Mouse (Mus musculus) 3T3-L1 (cell line): ENCODE results near the gene Slc39a10.
"Not testable (repeated sequence)": the region's sequence is repeated elsewhere in the genome, so short reads cannot be mapped to it uniquely, and the experiment has no call there.

Experiments used
- DNase-seq: peaks from one replicate; pipeline ENCODE4 v3.0.0-alpha.2; 2015; ENCODE audit warnings: low read depth, low spot score

Gene Slc39a10

DNA sequence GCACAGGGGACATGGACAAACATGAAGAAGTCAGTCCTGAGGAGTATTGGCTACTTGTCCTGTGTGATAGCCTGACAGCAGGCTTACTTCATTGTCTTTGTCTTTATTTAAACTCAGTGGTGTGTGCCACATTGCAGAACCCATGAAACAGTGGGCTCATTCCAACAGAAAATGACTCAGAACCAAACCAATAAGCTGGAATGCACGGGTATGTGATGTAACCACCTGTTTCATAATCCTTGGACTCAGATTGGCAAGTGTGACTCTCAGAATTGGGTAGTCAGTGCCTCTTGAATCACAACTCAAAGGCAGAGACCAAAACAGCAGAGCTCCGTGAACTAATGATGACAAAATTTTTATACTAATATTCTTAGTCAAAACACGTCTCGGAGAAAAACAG is 110.4 kb downstream of the Slc39a10 start:
- DNase-seq = peak; percentile 24

DNA sequence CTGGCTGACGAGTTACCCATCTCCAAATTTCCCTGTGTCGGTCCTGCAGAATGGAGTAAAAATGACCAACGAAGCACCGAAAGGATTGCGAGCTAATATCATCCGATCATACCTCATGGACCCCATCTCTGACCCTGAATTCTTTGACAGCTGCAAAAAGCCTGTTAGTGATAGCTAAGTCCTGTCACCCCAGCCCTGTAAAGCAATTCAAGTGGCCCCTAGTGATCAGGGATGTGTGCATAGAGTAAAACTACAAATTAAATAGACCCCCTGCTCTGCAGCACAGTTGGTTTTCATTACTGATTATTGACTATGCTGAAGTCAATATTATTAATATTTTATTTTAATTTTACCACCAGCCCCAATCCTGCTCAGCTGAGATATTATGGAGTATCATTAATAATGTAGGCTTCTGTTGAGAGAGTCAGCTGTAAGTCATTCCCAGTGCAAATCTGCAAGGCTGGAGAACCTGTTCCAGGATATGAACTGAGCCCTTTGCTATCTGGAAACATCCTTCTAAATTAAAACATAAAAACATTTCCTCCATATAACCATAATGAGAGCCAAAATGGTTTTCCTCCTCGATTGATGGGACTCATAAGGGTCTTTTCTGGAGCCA is 122.5 kb downstream of the Slc39a10 start:
- DNase-seq = not testable (repeated sequence)

DNA sequence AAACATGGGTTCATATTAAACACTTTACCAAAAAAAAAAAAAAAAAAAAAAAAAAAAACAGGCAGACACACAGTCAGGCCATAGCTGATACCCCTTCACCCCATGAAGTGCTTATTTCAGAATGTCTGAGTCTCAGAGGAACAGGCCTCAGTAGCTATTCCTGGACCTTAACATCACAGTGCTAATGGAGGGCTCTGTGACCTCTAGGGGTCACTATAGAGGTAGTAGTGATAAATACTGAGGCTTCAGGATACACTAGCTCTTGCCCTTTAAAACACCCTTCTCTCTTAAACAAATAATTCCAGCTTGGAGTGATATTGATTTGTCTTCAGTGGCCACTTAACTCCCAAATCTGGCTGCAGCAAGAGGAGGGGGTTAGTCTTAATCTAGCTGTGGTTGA is 123.3 kb downstream of the Slc39a10 start:
- DNase-seq = peak; percentile 12

DNA sequence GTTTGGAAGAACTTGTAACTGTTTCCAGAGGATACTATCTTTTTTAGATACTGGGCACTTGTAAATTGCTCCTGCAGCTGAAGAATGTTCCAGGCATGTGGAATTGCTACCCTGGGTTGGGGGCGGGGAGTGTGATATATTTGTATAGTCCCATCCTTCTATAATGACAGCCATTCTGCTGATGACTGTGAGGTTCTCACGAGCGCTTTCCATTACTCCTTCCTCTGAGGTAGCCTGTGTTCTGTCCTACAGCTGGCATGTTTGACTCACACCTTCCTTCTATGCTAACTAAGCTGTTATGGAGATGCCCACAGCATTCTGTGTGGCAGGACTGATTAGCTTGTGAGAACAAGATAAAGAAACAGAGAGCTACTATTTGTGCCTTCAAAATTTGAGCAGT is 128.1 kb downstream of the Slc39a10 start:
- DNase-seq = not testable (repeated sequence)
